Mouse (Mus musculus) erythroid progenitor cell, adult 5-6 weeks (primary cell): ENCODE measurements around the gene Macrod1. TPM values are rescaled to one million over a fixed set of nuclear protein-coding genes. Genes with fewer than 3 reads are reported as not detected.

Experiments
- ATAC-seq: replicated peaks from 2 replicates; pipeline ENCODE4 v1.8.0; 2016; ENCODE audit warnings: moderate number of reproducible peaks, mild to moderate bottlenecking, moderate TSS enrichment, inconsistent platforms; ENCODE audit not compliant: poor library complexity, low FRiP score, severe bottlenecking
- total RNA-seq, 2 experiments: library from RNA; stranded (forward) in 1 of 2; stranded (reverse) in 1 of 2; fragments of 150-400 nt in 1 of 2; fragments of 186-747, 209-891 nt in 1 of 2; gene quantifications; 2 replicates each; pipeline versions ENCODE4 v1.2.3 to v1.2.4; 2015 to 2017; ENCODE audit warnings: low replicate concordance in 2 of 2

Gene Macrod1
- total RNA-seq, 2 experiments from 2014 or later, result 0.53 TPM; not detected in 1

- ATAC-seq, result no peak
These were observed 104.5 kb downstream of the Macrod1 start for GRCm38 (mm10) chr19:7161064-7161463.

- no peak for ATAC-seq
These were observed 107.6 kb downstream of the Macrod1 start for GRCm38 (mm10) chr19:7164238-7164637.

GRCm38 (mm10) chr19:7164820-7165323, 108.3 kb downstream of the Macrod1 start:
- no peak for ATAC-seq

GRCm38 (mm10) chr19:7165509-7166199, 109.0 kb downstream of the Macrod1 start:
- ATAC-seq, result no peak

- ATAC-seq, result no peak
These were observed 109.6 kb downstream of the Macrod1 start for GRCm38 (mm10) chr19:7166200-7166711.

- ATAC-seq, result no peak
These were observed 110.2 kb downstream of the Macrod1 start for GRCm38 (mm10) chr19:7166767-7167166.

- no peak for ATAC-seq
These were observed 111.8 kb downstream of the Macrod1 start for GRCm38 (mm10) chr19:7168423-7168822.

GRCm38 (mm10) chr19:7170916-7171315, 114.3 kb downstream of the Macrod1 start:
- ATAC-seq, result no peak

GRCm38 (mm10) chr19:7171447-7171846, 114.8 kb downstream of the Macrod1 start:
- no peak for ATAC-seq

- ATAC-seq, result no peak
These were observed 115.6 kb downstream of the Macrod1 start for GRCm38 (mm10) chr19:7172051-7172866.

- no peak for ATAC-seq
These were observed 119.6 kb downstream of the Macrod1 start for GRCm38 (mm10) chr19:7176041-7176696.

- ATAC-seq, result no peak
These were observed 121.3 kb downstream of the Macrod1 start for GRCm38 (mm10) chr19:7177804-7178511.

- no peak for ATAC-seq
These were observed 122.3 kb downstream of the Macrod1 start for GRCm38 (mm10) chr19:7178841-7179452.

GRCm38 (mm10) chr19:7180756-7181405, 124.3 kb downstream of the Macrod1 start:
- no peak for ATAC-seq

- no peak for ATAC-seq
These were observed 124.9 kb downstream of the Macrod1 start for GRCm38 (mm10) chr19:7181496-7181895.

- no peak for ATAC-seq
These were observed 125.8 kb downstream of the Macrod1 start for GRCm38 (mm10) chr19:7182273-7182949.

- ATAC-seq, result no peak
These were observed 126.8 kb downstream of the Macrod1 start for GRCm38 (mm10) chr19:7183419-7183818.

GRCm38 (mm10) chr19:7185059-7185458, 128.4 kb downstream of the Macrod1 start:
- no peak for ATAC-seq
